Mouse (Mus musculus): ENCODE measurements around the gene Tmem150a. TPM values are rescaled to one million over a fixed set of nuclear protein-coding genes. Genes with fewer than 3 reads are reported as not detected.

The Tmem150a gene
- polyA plus RNA-seq, 1 experiment, result 19.4 TPM

DNA sequence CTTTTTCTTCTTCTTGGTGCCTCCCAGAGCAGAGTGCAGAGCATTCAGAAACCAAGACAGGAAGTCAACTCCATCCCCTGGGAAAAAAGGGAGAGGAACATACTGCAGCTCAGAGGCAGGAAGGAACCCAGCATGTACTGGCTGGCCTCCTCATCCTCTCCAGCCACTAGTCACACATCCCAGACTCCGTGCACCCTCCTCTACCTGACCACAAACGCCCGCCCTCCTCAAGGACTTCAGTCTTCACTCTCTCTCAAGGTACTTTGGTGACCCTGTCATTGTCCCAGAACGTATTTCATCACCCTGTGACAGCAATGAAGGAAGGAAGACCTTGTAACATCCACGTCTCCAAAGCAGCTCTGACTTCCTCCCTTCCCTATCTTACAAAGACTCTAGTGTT, 22.1 kb upstream of the Tmem150a start:
- peaks cover 80% of the 10 kb centered on the region for H3K36me3 ChIP-seq (ENCODE audit: control insufficient read depth, insufficient read depth, low read length)
- WGBS, result 96% methylated on average over 5 of the region's 5 CpGs
- H3K27ac ChIP-seq (ENCODE audit: control insufficient read depth, insufficient read depth, low read length), result no peak overlapping the region

GRCm38 (mm10) chr6:72340481-72340880, 14.8 kb upstream of the Tmem150a start:
- Histone ChIP-seq H3K27ac (ENCODE audit: control insufficient read depth, insufficient read depth, low read length) (no peak overlapping the region), H3K4me1 (replicated peaks; ENCODE audit: control insufficient read depth, insufficient read depth, low read length) (no peaks in the 10 kb centered on the region; the same call in 1 of the 2 replicates), H3K4me3 (ENCODE audit: control insufficient read depth, insufficient read depth, low read length) (no peak overlapping the region), H3K27me3 (ENCODE audit: control insufficient read depth, insufficient read depth, low read length) (no peaks in the 10 kb centered on the region), H3K36me3 (ENCODE audit: control insufficient read depth, insufficient read depth, low read length) (peaks cover 42% of the 10 kb centered on the region)
- no peak for DNase-seq
- no peak for TF ChIP-seq POLR2A (IDR thresholded peaks at IDR 0.05; ENCODE audit: control insufficient read depth, extremely low read depth, insufficient read depth, low read length, poor library complexity)
- TF ChIP-seq CTCF (IDR thresholded peaks at IDR 0.05; ENCODE audit: borderline replicate concordance, control insufficient read depth, extremely low read depth, insufficient read depth, low read length, poor library complexity), result no peak
- 87% methylated on average over 2 of the region's 2 CpGs for WGBS

More for the DNA sequence above, 22.1 kb upstream of the Tmem150a start:
- H3K27me3 ChIP-seq (ENCODE audit: control insufficient read depth, insufficient read depth, low read length), result no peaks in the 10 kb centered on the region
- no peak overlapping the region for H3K4me3 ChIP-seq (ENCODE audit: control insufficient read depth, insufficient read depth, low read length)
- TF ChIP-seq POLR2A (IDR thresholded peaks at IDR 0.05; ENCODE audit: control insufficient read depth, extremely low read depth, insufficient read depth, low read length, poor library complexity) (no peak), CTCF (IDR thresholded peaks at IDR 0.05; ENCODE audit: borderline replicate concordance, control insufficient read depth, extremely low read depth, insufficient read depth, low read length, poor library complexity) (no peak)
- DNase-seq, result no peak
- no peaks in the 10 kb centered on the region for H3K4me1 ChIP-seq (replicated peaks; ENCODE audit: control insufficient read depth, insufficient read depth, low read length)

DNA sequence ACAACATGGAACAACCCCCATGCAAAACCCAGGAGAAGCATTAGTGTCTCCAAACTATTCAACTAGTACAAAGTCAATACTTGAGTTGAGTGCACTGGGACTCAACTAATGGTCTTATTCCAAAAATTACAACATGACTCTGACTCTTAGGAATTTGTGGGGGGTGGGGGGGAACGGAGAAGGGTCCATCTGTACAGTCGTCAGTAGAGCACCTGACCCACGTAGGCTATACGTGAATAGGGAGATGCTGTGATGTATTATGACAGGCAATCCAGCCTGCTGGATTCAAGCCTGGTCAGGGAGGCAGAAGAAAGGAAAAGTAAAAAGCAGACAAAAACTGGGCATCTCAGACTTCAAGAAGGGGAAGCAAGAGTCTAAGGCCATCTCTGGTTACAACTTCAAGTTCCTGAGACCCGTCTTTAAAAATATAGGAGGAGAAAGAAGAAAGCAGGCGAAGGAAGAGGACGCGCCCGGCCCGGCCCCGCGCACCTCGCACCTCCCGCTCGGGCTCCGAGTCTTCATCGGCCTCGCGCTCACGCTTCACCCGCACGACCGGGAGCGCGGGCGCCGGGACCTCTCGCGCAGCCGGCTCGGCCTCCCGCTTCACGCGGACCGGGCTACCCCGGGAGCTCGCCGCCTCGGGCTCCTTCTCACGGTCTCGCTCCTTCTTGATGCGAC, 10.7 kb upstream of the Tmem150a start:
- peaks cover 4% of the 10 kb centered on the region for H3K4me1 ChIP-seq (replicated peaks; ENCODE audit: control insufficient read depth, insufficient read depth, low read length)
- H3K27me3 ChIP-seq (ENCODE audit: control insufficient read depth, insufficient read depth, low read length), result no peaks in the 10 kb centered on the region
- no peak for DNase-seq
- TF ChIP-seq POLR2A (IDR thresholded peaks at IDR 0.05; ENCODE audit: control insufficient read depth, extremely low read depth, insufficient read depth, low read length, poor library complexity) (no peak), CTCF (IDR thresholded peaks at IDR 0.05; ENCODE audit: borderline replicate concordance, control insufficient read depth, extremely low read depth, insufficient read depth, low read length, poor library complexity) (no peak)
- peak overlapping the region; percentile 73 for H3K4me3 ChIP-seq (ENCODE audit: control insufficient read depth, insufficient read depth, low read length)
- no peak overlapping the region for H3K27ac ChIP-seq (ENCODE audit: control insufficient read depth, insufficient read depth, low read length)
- WGBS, result under 1% methylated on average over 42 of the region's 42 CpGs
- peaks cover 8% of the 10 kb centered on the region for H3K36me3 ChIP-seq (ENCODE audit: control insufficient read depth, insufficient read depth, low read length)

DNA sequence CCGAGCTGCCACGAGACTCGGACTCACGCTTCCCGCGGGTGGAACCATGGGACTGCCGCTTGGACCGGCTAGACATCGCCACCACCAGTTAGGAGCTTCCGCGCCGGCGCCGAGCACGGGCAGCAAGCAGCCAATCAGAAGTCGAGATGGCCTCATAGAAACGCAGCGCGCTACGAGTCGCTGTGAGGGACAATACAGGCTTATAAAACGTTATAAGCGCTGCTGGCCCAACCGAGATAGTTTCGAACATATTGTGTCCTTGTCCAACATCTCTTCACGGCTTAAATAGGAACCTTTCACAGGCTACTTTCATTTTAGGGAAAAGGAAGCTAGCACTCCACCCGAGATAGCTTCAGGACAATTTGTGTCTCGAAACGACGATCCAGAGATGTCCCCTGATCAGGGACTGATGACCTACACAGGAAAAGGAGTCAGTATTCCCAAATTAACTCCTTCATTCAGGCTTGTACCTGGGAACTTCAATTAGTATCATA, 10.1 kb upstream of the Tmem150a start, which contains the start of gene Usp39:
Usp39 (minus strand) TSS at position 111 of the 494 bp plus-strand sequence.
- H3K4me3 ChIP-seq (ENCODE audit: control insufficient read depth, insufficient read depth, low read length), result peak within 1 kb of the TSS; percentile 73
- under 1% methylated on average over 30 of the region's 30 CpGs for WGBS
- TF ChIP-seq CTCF (IDR thresholded peaks at IDR 0.05; ENCODE audit: borderline replicate concordance, control insufficient read depth, extremely low read depth, insufficient read depth, low read length, poor library complexity), result no peak
- peak; percentile 51; the same call in 1 of the 2 replicates for TF ChIP-seq POLR2A (IDR thresholded peaks at IDR 0.05; ENCODE audit: control insufficient read depth, extremely low read depth, insufficient read depth, low read length, poor library complexity)
- no peak within 1 kb of the TSS for H3K27ac ChIP-seq (ENCODE audit: control insufficient read depth, insufficient read depth, low read length)
- DNase-seq, result peak; percentile 93
- peaks cover 4% of the 10 kb centered on the region for H3K4me1 ChIP-seq (replicated peaks; ENCODE audit: control insufficient read depth, insufficient read depth, low read length)
- peaks cover 9% of the 10 kb centered on the region for H3K36me3 ChIP-seq (ENCODE audit: control insufficient read depth, insufficient read depth, low read length)
- no peaks in the 10 kb centered on the region for H3K27me3 ChIP-seq (ENCODE audit: control insufficient read depth, insufficient read depth, low read length)

- no peaks in the 10 kb centered on the region for H3K27me3 ChIP-seq (ENCODE audit: control insufficient read depth, insufficient read depth, low read length)
- peaks cover 14% of the 10 kb centered on the region for H3K36me3 ChIP-seq (ENCODE audit: control insufficient read depth, insufficient read depth, low read length)
- no peak for TF ChIP-seq CTCF (IDR thresholded peaks at IDR 0.05; ENCODE audit: borderline replicate concordance, control insufficient read depth, extremely low read depth, insufficient read depth, low read length, poor library complexity)
- no peak for TF ChIP-seq POLR2A (IDR thresholded peaks at IDR 0.05; ENCODE audit: control insufficient read depth, extremely low read depth, insufficient read depth, low read length, poor library complexity)
- WGBS, result 4% methylated on average over 6 of the region's 6 CpGs
- no peak for DNase-seq
- H3K4me3 ChIP-seq (ENCODE audit: control insufficient read depth, insufficient read depth, low read length), result no peak overlapping the region
- H3K4me1 ChIP-seq (replicated peaks; ENCODE audit: control insufficient read depth, insufficient read depth, low read length), result peaks cover 4% of the 10 kb centered on the region
- no peak overlapping the region for H3K27ac ChIP-seq (ENCODE audit: control insufficient read depth, insufficient read depth, low read length)
Measured at GRCm38 (mm10) chr6:72345633-72346032, 9.6 kb upstream of the Tmem150a start.

DNA sequence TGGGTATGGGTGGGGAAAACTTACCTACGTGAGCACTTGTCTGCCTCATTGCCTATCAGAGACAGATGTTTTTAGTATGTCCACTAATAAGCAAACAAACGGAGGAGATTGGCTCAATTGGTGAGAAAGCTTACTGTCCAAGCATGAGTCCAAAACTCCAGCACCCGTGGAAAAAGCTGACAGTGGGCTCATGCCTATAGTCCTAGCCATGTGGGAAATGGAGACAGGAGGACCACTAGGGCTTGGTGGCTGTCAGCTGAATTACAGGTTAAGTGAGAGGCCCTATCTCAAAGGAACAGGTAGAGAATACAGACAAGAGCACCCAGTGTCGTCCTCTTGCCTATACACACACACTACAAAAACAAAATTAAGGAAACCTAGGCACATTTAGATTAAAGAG, 9.0 kb upstream of the Tmem150a start:
- H3K36me3 ChIP-seq (ENCODE audit: control insufficient read depth, insufficient read depth, low read length), result peaks cover 18% of the 10 kb centered on the region
- DNase-seq, result no peak
- TF ChIP-seq CTCF (IDR thresholded peaks at IDR 0.05; ENCODE audit: borderline replicate concordance, control insufficient read depth, extremely low read depth, insufficient read depth, low read length, poor library complexity), result no peak
- H3K27ac ChIP-seq (ENCODE audit: control insufficient read depth, insufficient read depth, low read length), result no peak overlapping the region
- H3K4me1 ChIP-seq (replicated peaks; ENCODE audit: control insufficient read depth, insufficient read depth, low read length), result peaks cover 4% of the 10 kb centered on the region
- 90% methylated on average over 4 of the region's 4 CpGs for WGBS
- no peaks in the 10 kb centered on the region for H3K27me3 ChIP-seq (ENCODE audit: control insufficient read depth, insufficient read depth, low read length)
- H3K4me3 ChIP-seq (ENCODE audit: control insufficient read depth, insufficient read depth, low read length), result no peak overlapping the region

Data from thymus, adult 2 months (tissue).